Mouse (Mus musculus) cerebellum, postnatal 36 days (tissue): Measurements from ENCODE around the gene Cenpu.
"Not testable (repeated sequence)": the region's sequence is repeated elsewhere in the genome, so short reads cannot be mapped to it uniquely, and the experiment has no call there.

Experiments
- DNase-seq, 2 experiments: peaks; one replicate each; pipeline ENCODE4 v3.0.0; 2021 to 2022; ENCODE audit warnings: mixed read lengths in 2 of 2

Gene Cenpu

DNA sequence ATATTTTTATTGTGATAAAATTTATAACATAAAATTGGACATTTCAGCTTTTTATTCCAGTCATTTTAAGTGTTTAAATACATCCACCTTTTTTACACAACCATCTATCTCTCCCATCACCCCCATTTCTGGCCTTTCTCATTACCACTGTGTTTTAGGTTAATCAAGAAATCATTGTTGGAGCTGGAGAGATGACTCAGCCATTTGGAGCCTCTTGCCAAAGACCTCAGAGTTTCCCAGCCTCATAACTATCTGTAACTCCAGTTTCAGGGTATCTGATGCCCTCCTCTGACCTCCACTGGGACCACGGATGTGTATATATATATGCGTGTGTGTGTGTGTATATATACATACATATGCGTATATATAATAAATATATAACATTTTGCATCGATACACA is 799 bp upstream of the Cenpu start:
- peak in 1 of 2 experiments; percentile 20 for DNase-seq

GRCm38 (mm10) chr8:46552441-46552765 is 575 bp downstream of the Cenpu start:
- peak; percentile 22 to 33 for DNase-seq

DNA sequence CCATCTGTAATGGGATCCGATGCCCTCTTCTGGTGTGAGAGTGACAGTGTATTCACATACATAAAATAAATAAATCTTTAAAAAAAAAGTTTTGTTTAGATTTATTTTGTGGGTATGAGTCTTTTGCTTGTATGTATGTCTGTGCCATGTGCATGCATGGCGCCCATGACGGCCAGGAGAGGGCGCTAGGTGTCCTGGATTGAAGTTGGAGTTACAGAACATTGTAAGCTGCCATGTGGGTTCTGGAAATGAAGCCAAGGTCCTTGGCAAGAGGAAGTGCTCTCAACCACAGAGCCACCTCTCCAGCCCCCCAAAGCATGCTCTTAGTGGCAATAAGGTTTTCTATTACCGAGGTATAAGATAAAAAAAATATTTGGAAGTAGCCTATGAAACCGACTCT is 7.6 kb downstream of the Cenpu start:
- peak in 1 of 2 experiments; percentile 15 for DNase-seq

GRCm38 (mm10) chr8:46562333-46562732 is 10.5 kb downstream of the Cenpu start:
- DNase-seq: no peak

DNA sequence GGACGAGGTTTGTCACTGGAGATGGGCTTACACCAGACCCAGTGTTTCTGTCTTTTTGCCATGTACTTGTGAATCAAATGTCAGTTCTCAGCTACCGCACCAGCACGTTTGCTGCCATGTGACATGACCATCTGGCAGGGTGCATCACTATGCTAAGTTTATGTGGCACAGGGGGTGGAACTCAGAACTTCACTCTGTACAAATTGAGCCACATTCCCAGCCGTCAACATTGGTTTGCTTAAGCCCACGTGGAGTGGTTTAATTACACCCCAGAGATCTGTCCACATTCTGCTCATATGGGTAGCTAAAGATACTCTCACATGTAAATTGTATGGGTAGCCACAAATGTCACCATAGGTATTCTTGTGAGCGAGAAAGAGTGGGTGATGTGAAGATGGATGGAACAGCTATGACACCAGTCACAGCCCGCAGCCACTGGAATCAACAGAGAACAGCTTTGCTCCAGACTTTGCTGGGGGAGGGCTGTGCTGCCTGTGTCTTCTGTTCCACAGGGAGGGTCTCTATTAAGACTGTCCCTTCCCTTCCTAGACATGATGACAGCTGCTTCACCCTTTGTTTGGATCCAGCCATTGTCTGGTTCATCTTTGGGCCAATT is 15.2 kb downstream of the Cenpu start:
- no peak for DNase-seq

DNA sequence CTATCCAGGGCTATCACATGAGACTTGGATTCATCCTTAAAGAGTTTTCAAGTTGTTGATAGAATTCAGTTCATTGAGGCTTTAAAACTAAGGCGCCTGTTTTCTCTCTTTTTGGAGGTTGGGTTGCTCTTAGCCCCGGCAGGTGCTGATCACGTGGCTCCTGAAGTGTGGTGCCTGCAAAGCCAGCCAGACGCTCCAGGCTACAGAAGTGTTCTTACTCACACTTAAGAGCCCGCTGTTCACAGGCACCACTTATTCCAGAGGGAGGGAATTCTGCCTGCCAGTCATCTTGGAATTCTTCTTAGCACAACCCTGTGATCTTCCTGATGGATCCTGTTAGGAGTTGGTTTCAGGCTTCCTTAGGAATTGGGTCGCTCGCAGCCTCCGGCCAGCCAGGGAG is 16.1 kb downstream of the Cenpu start:
- DNase-seq: no peak

DNA sequence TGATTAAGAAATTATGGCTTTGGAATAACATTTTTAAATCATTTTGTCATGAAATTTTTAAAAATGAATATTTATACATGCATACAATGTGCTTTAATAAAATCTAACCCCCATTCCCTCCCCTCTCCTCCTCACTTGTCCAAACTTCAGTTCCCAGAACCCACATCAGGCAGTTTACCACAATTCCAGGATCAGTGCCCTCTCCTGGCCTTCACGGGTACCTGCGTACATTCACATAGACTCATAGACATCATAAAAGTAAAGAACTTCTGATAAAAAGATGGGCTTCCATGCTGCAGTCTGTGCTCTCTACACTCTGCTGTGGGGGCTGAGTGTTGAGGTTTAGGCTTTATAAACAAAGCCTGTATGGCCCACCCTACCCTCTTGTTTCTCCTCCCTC is 17.1 kb downstream of the Cenpu start:
- DNase-seq: no peak

GRCm38 (mm10) chr8:46569659-46570441 is 18.0 kb downstream of the Cenpu start:
- DNase-seq: no peak

DNA sequence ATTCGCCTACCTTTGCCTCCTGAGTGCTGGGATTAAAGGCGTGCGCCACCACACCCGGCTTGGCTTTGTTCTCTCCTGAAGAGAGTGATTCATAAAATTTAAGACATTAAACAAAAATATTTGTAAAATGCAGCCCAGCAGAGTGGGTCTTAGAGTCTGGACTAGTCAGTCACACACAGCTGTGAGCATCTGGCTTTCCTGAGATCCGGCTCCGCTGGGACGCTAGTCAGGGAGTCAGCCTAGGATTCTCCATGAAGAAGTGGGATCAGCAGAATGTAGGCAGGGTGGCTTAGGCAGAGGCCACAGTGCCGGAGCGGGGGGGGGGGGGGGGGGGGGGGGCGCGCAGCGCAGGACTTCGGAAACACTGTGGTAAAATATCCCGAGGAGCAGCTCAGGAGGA is 18.8 kb downstream of the Cenpu start:
- no peak for DNase-seq

DNA sequence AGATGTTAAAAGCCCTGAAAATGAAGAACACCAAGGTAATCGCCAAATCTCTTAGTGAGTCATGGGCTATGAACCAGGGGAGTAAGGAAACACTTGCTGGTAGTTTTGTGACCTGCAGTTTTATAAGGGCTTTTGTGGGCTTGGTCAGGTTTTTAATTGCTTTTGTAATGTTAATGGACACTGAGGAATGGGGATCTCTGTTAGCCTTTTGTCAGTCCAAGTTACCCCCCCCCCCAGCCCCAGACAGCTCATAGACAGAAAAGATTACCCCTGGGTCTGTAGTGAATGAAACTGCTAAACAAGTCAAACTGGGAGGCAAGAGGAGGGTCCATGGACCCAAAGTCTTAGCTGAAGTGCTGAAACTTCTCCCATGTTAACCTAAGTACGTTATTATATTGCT is 21.6 kb downstream of the Cenpu start:
- no peak for DNase-seq

DNA sequence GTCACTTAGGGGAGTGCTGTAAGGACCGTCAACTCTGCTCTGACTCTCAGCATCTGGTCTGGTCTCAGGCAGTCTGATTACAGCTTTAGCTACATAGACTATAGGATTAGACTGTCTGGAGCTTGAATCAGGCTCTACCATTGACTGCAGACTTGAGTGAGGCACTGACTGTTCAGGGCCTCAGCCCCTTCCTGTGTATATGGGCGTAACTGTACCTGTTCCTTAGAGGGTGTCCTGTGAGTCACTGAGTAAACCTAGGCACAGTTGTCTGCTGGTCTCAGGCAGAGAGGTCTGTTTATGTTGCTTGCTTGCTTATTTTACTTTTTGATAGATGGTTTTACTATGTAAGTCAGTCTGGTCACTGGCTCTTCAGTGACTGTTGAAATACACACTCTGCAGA is 22.1 kb downstream of the Cenpu start:
- no peak for DNase-seq

GRCm38 (mm10) chr8:46578794-46579193 is 27.0 kb downstream of the Cenpu start:
- no peak for DNase-seq

GRCm38 (mm10) chr8:46584328-46584727 is 32.5 kb downstream of the Cenpu start:
- not testable (repeated sequence) for DNase-seq

- DNase-seq: no peak
Observed at GRCm38 (mm10) chr8:46585576-46585975, 33.7 kb downstream of the Cenpu start.

GRCm38 (mm10) chr8:46587911-46588310 is 36.1 kb downstream of the Cenpu start:
- DNase-seq: no peak

GRCm38 (mm10) chr8:46588663-46589062 is 36.8 kb downstream of the Cenpu start:
- DNase-seq: no peak

DNA sequence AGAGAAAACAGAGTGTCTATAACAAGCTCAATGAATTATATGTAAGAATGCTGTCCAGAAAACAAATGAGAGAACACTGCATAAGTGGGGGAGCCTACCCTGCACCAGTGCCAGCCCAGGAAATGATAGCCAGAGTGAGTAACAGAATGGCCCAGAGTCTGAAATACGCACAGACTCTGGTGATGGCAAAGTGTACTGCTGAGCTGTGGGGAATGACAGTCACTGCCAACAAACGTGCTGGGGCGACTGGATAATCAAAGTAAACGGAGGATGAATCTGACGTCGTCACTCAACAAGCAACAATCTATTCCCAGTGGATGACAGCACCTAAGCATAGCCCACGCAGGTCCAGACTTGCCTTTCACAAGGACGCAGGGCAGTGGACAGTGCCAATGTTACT is 41.2 kb downstream of the Cenpu start:
- peak; percentile 13 to 28 for DNase-seq

DNA sequence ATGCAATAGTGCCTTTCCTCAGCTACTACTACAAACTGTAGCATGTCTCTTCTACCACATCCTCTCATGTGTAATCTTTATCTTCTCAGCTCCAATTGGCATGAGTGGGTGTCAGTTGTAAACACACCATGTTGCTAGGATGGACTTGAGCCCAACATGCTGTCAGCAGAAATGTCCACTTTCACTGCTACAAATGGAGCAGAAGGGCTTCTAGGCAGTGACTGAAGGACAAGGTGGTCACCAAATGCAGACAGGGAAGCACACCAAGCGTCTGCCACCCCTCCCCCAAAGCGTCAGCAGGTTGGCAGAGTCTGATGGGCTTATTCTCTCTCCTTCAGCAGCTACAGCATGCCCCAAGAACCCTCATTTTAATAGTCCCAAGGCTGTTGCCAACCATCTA is 41.9 kb downstream of the Cenpu start:
- DNase-seq: peak; percentile 16 to 35

GRCm38 (mm10) chr8:46595593-46595992 is 43.8 kb downstream of the Cenpu start:
- no peak for DNase-seq

- no peak for DNase-seq
Observed at GRCm38 (mm10) chr8:46596530-46596929, 44.7 kb downstream of the Cenpu start.

GRCm38 (mm10) chr8:46597411-46597810 is 45.6 kb downstream of the Cenpu start:
- no peak for DNase-seq

DNA sequence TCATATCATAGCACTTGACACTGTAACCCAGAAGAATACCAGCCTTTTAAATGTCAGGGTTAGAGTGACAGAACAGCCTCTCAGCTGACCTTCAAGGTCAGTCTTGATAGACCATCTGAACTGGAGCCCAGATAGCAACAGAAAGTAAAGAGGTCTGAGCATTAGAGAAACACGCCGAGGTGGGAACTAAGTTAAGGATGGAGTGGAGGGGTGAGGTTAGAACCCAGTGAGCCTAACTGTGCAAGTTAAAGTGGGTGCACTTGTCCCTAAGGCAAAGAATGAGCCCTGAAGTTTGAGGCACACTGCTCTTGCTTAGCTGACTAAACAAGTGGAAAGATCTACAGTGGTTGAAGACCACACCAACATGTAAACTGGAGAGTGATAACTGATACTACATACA is 46.3 kb downstream of the Cenpu start:
- no peak for DNase-seq

DNA sequence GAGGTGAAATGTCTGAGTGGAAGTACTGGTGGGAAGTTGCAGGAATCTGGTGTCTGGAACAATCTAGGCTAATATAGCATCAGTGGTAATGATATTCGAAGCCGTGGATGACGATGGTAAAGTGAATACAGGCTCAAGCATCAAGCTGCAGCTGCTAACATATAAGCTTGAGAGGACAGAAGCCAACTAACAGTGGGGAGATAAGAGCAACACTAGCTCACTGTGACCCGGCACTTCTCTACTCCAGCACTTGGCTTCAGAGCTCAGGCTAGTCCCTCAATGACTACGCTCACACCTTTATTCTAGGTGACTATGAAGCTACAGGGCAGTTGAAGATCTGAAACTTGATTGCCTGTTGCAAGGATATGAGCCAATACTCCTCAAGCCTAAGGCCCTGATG is 46.9 kb downstream of the Cenpu start:
- DNase-seq: no peak

GRCm38 (mm10) chr8:46599314-46599904 is 47.6 kb downstream of the Cenpu start:
- no peak for DNase-seq
